Mouse (Mus musculus): ENCODE measurements around the gene Rbpjl. TPM values are rescaled to one million over a fixed set of nuclear protein-coding genes. Genes with fewer than 3 reads are reported as not detected.

The Rbpjl gene
- polyA plus RNA-seq, 1 experiment from 2014 or later, result 0.08 TPM

DNA sequence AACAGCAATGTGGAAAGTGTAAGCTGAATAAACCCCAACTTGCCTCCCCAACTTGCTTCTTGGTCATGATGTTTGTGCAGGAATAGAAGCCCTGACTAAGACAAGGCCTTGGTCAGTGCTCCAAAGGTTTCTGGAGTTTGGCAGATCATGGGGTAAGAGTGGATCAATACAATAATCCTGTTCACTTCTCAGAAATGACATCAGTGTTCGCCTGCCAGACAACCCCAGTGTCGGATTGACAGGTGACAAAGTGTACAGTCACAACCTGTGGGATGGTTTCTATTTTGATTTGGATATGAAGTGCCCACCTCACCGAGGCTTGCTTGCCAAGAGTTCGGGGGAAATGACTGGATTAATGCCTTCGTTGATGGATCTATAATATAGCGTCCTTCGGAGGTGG is 18.4 kb downstream of the Rbpjl start:
- Histone ChIP-seq H3K4me1 (peaks cover 27% of the 10 kb centered on the region), H3K9ac (no peak overlapping the region), H3K4me3 (replicated peaks) (no peak overlapping the region), H3K27ac (no peak overlapping the region), H3K36me3 (peaks cover 33% of the 10 kb centered on the region), H3K27me3 (no peaks in the 10 kb centered on the region), H3K4me2 (no peak overlapping the region), H3K9me3 (replicated peaks) (no peaks in the 10 kb centered on the region)
- ATAC-seq (replicated peaks; ENCODE audit: low FRiP score), result no peak
- 91% methylated on average over 7 of the region's 7 CpGs for WGBS

GRCm38 (mm10) chr2:164421979-164422378 is 19.0 kb downstream of the Rbpjl start:
- H3K9ac ChIP-seq, result no peak overlapping the region
- WGBS, result 77% methylated on average over 8 of the region's 8 CpGs
- H3K4me3 ChIP-seq (replicated peaks), result no peak overlapping the region
- peaks cover 30% of the 10 kb centered on the region for H3K4me1 ChIP-seq
- no peak overlapping the region for H3K4me2 ChIP-seq
- peaks cover 39% of the 10 kb centered on the region for H3K36me3 ChIP-seq
- H3K27ac ChIP-seq, result peak overlapping the region; percentile 23
- no peak for ATAC-seq (replicated peaks; ENCODE audit: low FRiP score)
- no peaks in the 10 kb centered on the region for H3K27me3 ChIP-seq
- no peaks in the 10 kb centered on the region for H3K9me3 ChIP-seq (replicated peaks)

- no peak for ATAC-seq (replicated peaks; ENCODE audit: low FRiP score)
- Histone ChIP-seq H3K27ac (no peak overlapping the region), H3K4me1 (peaks cover 32% of the 10 kb centered on the region), H3K9me3 (replicated peaks) (no peaks in the 10 kb centered on the region), H3K27me3 (no peaks in the 10 kb centered on the region), H3K36me3 (peaks cover 47% of the 10 kb centered on the region), H3K9ac (no peak overlapping the region), H3K4me2 (no peak overlapping the region), H3K4me3 (replicated peaks) (no peak overlapping the region)
- WGBS, result 81% methylated on average over 15 of the region's 15 CpGs
Observed at GRCm38 (mm10) chr2:164422675-164423393, 19.9 kb downstream of the Rbpjl start.

DNA sequence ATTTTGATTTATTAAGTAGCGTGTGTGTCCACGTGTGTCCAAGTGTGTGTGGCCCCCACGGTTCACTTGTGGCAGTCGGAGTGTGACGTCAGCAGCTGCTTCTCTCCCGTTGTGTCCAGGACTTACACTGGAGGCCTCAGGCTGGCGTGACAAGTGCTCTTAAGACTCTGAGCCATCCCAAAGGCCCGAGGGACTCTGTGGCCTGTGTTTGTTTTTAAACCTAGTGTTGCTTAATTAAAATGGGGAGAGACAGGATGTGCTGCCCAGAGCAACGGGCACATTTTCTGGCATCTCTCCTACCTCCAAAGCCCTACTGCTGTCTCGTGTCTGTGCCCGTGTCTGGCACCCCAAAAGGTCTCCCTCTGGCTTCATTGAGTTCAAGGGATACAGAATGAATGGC is 20.5 kb downstream of the Rbpjl start:
- Histone ChIP-seq H3K9ac (no peak overlapping the region), H3K4me2 (no peak overlapping the region), H3K27ac (no peak overlapping the region), H3K9me3 (replicated peaks) (no peaks in the 10 kb centered on the region), H3K36me3 (peaks cover 54% of the 10 kb centered on the region), H3K4me1 (peaks cover 28% of the 10 kb centered on the region), H3K27me3 (no peaks in the 10 kb centered on the region), H3K4me3 (replicated peaks) (no peak overlapping the region)
- ATAC-seq (replicated peaks; ENCODE audit: low FRiP score), result no peak
- WGBS, result 78% methylated on average over 11 of the region's 11 CpGs

- WGBS, result 93% methylated on average over 8 of the region's 8 CpGs
Observed at GRCm38 (mm10) chr2:164424406-164424805, 21.5 kb downstream of the Rbpjl start.

GRCm38 (mm10) chr2:164425401-164425800 is 22.5 kb downstream of the Rbpjl start:
- no peak overlapping the region for H3K4me2 ChIP-seq
- H3K27ac ChIP-seq, result no peak overlapping the region
- H3K4me3 ChIP-seq (replicated peaks), result no peak overlapping the region
- H3K9ac ChIP-seq, result no peak overlapping the region
- no peaks in the 10 kb centered on the region for H3K9me3 ChIP-seq (replicated peaks)
- peaks cover 65% of the 10 kb centered on the region for H3K36me3 ChIP-seq
- H3K4me1 ChIP-seq, result peaks cover 20% of the 10 kb centered on the region
- no peak for ATAC-seq (replicated peaks; ENCODE audit: low FRiP score)
- 85% methylated on average over 5 of the region's 5 CpGs for WGBS
- no peaks in the 10 kb centered on the region for H3K27me3 ChIP-seq

More at GRCm38 (mm10) chr2:164424406-164424805, 21.5 kb downstream of the Rbpjl start:
- Histone ChIP-seq H3K4me3 (replicated peaks) (no peak overlapping the region), H3K9me3 (replicated peaks) (no peaks in the 10 kb centered on the region), H3K4me2 (no peak overlapping the region), H3K27ac (no peak overlapping the region), H3K27me3 (no peaks in the 10 kb centered on the region), H3K36me3 (peaks cover 63% of the 10 kb centered on the region), H3K4me1 (peaks cover 24% of the 10 kb centered on the region), H3K9ac (no peak overlapping the region)
- ATAC-seq (replicated peaks; ENCODE audit: low FRiP score), result no peak

DNA sequence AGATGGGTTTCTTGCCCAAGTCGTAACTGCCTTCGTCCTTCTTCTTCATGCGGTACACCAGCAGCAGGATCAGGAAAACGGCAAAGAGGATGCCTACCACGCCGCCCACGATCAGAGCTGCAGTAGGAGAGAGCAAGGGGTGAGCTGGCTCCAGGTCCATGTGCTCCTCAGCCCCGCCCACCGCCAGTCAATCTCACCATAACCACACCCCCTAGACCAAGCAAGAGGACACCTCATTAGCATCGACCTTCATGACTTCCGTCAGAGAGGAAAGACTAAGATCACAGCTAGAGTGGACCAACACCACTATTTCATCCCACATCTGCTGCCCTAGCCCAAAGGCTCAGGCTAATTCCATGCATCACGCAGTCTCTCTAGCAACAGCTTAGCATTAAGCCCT is 23.2 kb downstream of the Rbpjl start:
- no peak for ATAC-seq (replicated peaks; ENCODE audit: low FRiP score)
- Histone ChIP-seq H3K27me3 (no peaks in the 10 kb centered on the region), H3K36me3 (peaks cover 65% of the 10 kb centered on the region), H3K4me2 (no peak overlapping the region), H3K9ac (no peak overlapping the region), H3K4me1 (peaks cover 27% of the 10 kb centered on the region), H3K27ac (no peak overlapping the region), H3K4me3 (replicated peaks) (no peak overlapping the region), H3K9me3 (replicated peaks) (no peaks in the 10 kb centered on the region)
- 22% methylated on average over 12 of the region's 12 CpGs for WGBS

GRCm38 (mm10) chr2:164426952-164427351 is 24.0 kb downstream of the Rbpjl start:
- ATAC-seq (replicated peaks; ENCODE audit: low FRiP score), result no peak
- H3K4me2 ChIP-seq, result no peak overlapping the region
- H3K9me3 ChIP-seq (replicated peaks), result no peaks in the 10 kb centered on the region
- H3K4me1 ChIP-seq, result peaks cover 35% of the 10 kb centered on the region
- H3K9ac ChIP-seq, result no peak overlapping the region
- no peaks in the 10 kb centered on the region for H3K27me3 ChIP-seq
- H3K27ac ChIP-seq, result no peak overlapping the region
- WGBS, result 71% methylated on average over 5 of the region's 5 CpGs
- H3K36me3 ChIP-seq, result peaks cover 65% of the 10 kb centered on the region
- no peak overlapping the region for H3K4me3 ChIP-seq (replicated peaks)

- Histone ChIP-seq H3K27ac (no peak overlapping the region), H3K36me3 (peaks cover 59% of the 10 kb centered on the region)
- ATAC-seq (replicated peaks; ENCODE audit: low FRiP score), result no peak
Observed at GRCm38 (mm10) chr2:164428451-164428850, 25.5 kb downstream of the Rbpjl start.

DNA sequence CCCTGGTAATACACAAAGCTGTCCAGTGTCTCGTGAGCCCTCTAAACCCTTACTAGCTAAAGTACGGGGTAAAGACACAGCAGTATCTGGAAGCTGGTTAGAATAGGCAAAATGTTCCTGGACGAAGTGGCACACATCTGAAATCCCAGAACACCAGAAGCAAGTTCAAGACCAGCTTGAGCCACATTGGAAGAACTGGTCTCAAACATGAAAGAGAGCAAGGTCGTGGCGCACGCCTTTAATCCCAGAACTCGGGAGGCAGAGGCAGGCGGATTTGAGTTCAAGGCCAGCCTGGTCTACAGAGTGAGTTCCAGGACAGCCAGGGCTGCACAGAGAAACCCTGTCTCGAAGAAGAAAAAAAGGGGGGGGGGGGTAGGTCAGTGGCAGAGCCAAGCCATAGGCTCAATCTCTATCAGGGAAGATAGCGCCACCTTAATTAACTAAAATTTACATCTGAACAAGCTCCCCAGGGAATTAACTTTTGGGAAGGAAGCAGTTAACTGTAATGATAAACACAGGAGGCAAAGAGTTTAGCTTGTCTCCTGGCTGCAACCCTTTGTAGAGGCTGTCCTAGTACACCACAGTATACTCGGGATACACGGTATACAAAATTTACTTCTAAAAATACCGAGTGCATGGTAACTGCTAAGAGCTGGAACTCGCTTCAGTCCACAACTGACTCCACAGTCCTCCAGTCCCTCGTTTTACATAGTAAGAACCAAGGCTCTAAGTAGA is 27.1 kb downstream of the Rbpjl start:
- no peak overlapping the region for H3K4me3 ChIP-seq (replicated peaks)
- peaks cover 66% of the 10 kb centered on the region for H3K4me1 ChIP-seq
- H3K4me2 ChIP-seq, result 0 out of 2 replicates have a peak overlapping the region, but pooled peaks have one; percentile 34
- H3K27me3 ChIP-seq, result no peaks in the 10 kb centered on the region
- H3K9me3 ChIP-seq (replicated peaks), result no peaks in the 10 kb centered on the region
- no peak for ATAC-seq (replicated peaks; ENCODE audit: low FRiP score)
- peak overlapping the region; percentile 68 for H3K27ac ChIP-seq
- H3K36me3 ChIP-seq, result peaks cover 44% of the 10 kb centered on the region
- H3K9ac ChIP-seq, result no peak overlapping the region
- 53% methylated on average over 15 of the region's 15 CpGs for WGBS

More at GRCm38 (mm10) chr2:164428451-164428850, 25.5 kb downstream of the Rbpjl start:
- Histone ChIP-seq H3K27me3 (no peaks in the 10 kb centered on the region), H3K9ac (no peak overlapping the region), H3K9me3 (replicated peaks) (no peaks in the 10 kb centered on the region), H3K4me2 (no peak overlapping the region), H3K4me1 (peaks cover 50% of the 10 kb centered on the region), H3K4me3 (replicated peaks) (no peak overlapping the region)
- 39% methylated on average over 5 of the region's 5 CpGs for WGBS

DNA sequence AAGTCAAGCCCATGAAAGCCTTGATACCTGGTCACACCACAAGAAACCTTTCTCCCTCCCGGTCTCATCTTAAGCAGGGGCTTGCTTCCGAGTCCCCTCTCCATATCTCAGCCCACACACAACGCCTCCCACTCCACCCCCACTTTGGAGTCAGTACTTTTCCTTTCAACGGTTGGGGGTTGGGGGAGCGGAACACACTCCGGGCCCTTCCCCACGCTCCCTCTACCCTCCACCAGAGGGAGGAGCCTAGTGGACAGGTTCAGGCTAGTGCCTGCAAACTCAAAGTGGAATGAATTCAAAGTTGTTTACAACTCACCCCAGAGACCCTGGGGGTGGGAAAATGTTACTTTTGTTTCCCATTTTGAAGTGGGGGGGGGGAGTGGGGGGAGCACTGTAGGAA is 27.8 kb downstream of the Rbpjl start:
- 7% methylated on average over 7 of the region's 7 CpGs for WGBS
- peaks cover 38% of the 10 kb centered on the region for H3K36me3 ChIP-seq
- H3K27ac ChIP-seq, result peak overlapping the region; percentile 68
- no peak overlapping the region for H3K4me3 ChIP-seq (replicated peaks)
- peaks cover 73% of the 10 kb centered on the region for H3K4me1 ChIP-seq
- no peak for ATAC-seq (replicated peaks; ENCODE audit: low FRiP score)
- H3K9ac ChIP-seq, result no peak overlapping the region
- no peaks in the 10 kb centered on the region for H3K9me3 ChIP-seq (replicated peaks)
- H3K4me2 ChIP-seq, result peak overlapping the region; percentile 34
- H3K27me3 ChIP-seq, result no peaks in the 10 kb centered on the region

- no peaks in the 10 kb centered on the region for H3K9me3 ChIP-seq (replicated peaks)
- ATAC-seq (replicated peaks; ENCODE audit: low FRiP score), result no peak
- H3K36me3 ChIP-seq, result peaks cover 26% of the 10 kb centered on the region
- 45% methylated on average over 9 of the region's 9 CpGs for WGBS
- H3K27ac ChIP-seq, result peak overlapping the region; percentile 93
- H3K27me3 ChIP-seq, result no peaks in the 10 kb centered on the region
- 0 out of 2 replicates have a peak overlapping the region, but pooled peaks have one; percentile 8 for H3K9ac ChIP-seq
- H3K4me2 ChIP-seq, result peak overlapping the region; percentile 46
- H3K4me3 ChIP-seq (replicated peaks), result no peak overlapping the region
- peaks cover 77% of the 10 kb centered on the region for H3K4me1 ChIP-seq
Observed at GRCm38 (mm10) chr2:164431676-164432465, 28.9 kb downstream of the Rbpjl start.

Data from kidney, embryonic 15.5 days (tissue).